19 mouse cellular contexts compared by ENCODE assay signal in the genomic region with DNA sequence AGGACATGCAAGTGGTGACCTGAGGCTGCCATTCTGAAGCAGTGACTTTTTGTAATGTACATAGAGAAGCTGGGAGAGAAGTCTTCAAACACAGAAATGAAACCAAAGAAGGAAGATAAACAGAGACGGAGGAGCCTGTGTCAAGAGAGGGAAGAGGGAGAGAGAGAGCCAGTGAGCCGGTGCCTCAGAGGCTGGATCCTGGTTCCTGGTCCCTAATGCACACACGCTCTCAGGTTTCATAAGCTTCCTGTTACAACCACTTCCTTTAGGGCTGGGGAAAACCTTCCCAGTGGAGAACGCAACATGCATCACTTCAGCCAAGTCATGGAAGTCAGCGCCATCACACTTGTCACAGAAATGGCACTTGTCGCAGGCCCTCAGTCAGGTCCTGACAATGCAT. TPM values are rescaled to one million over a fixed set of nuclear protein-coding genes. Genes with fewer than 3 reads are reported as not detected.
DNase-seq lines count a peak whose midpoint lies in the region; ATAC-seq and TF ChIP-seq lines count a peak whose summit lies in the region.
"Had no signal": no experiment of that assay in that cellular context is flagged by ENCODE, and none has a peak within 500 bp of the region (broad histone marks: within the 10 kb centered on the region; RNA-seq: fewer than 3 reads in every experiment).

No protein-coding gene starts in this region.

- ATAC-seq in lung, embryonic 16.5 days (ENCODE audit: low read depth): no peak
- ATAC-seq: hindbrain, postnatal 0 days had no signal

- WGBS in lung, embryonic 16.5 days: 33% methylated on average over 6 of the region's 6 CpGs
- 65% methylated on average over 6 of the region's 6 CpGs for WGBS in limb, embryonic 10.5 days
- 84% methylated on average over 6 of the region's 6 CpGs for WGBS in cerebellum, adult 2 months

- no peaks in the 10 kb centered on the region for H3K79me2 ChIP-seq in myocyte (ENCODE audit: control insufficient read depth, insufficient read depth)

- TF ChIP-seq CTCF in cerebellum, adult 2 months (IDR thresholded peaks at IDR 0.05; ENCODE audit: borderline replicate concordance, insufficient read depth, low read depth, low read length): no peak

- H3K4me2 ChIP-seq in lung, embryonic 16.5 days (ENCODE audit: low read depth, low read length): no peak overlapping the region
- H3K4me2 ChIP-seq in myocyte (ENCODE audit: low read depth): peak overlapping the region; percentile 24
- H3K4me2 ChIP-seq: embryonic facial prominence, embryonic 13.5 days; midbrain, embryonic 11.5 days had no signal

- peaks cover 15% of the 10 kb centered on the region for H3K4me1 ChIP-seq in lung, embryonic 16.5 days (replicated peaks; ENCODE audit: control insufficient read depth, insufficient read depth, low read length)
- H3K4me1 ChIP-seq in limb, embryonic 10.5 days: peaks cover 14% of the 10 kb centered on the region
- H3K4me1 ChIP-seq in cerebellum, adult 2 months (ENCODE audit: control insufficient read depth, insufficient read depth, low read length): no peaks in the 10 kb centered on the region

- H3K4me3 ChIP-seq in lung, embryonic 16.5 days (ENCODE audit: low read length): no peak overlapping the region
- no peak overlapping the region for H3K4me3 ChIP-seq in limb, embryonic 10.5 days
- H3K4me3 ChIP-seq in myocyte: no peak overlapping the region
- H3K4me3 ChIP-seq in cerebellum, adult 2 months (replicated peaks; ENCODE audit: insufficient read depth, low read depth, low read length): no peak overlapping the region
- H3K4me3 ChIP-seq: embryonic facial prominence, embryonic 13.5 days; forebrain, embryonic 10.5 days; layer of hippocampus, adult 2 months had no signal

- TF ChIP-seq POLR2A in myocyte (IDR thresholded peaks at IDR 0.05; ENCODE audit: insufficient read length, low read depth): no peak
- TF ChIP-seq POLR2A in cerebellum, adult 2 months (IDR thresholded peaks at IDR 0.05; ENCODE audit: borderline replicate concordance, insufficient read depth, low read length): no peak

- H3ac ChIP-seq in myocyte (ENCODE audit: control insufficient read depth, insufficient read length): no peak overlapping the region

- H3K27ac ChIP-seq in lung, embryonic 16.5 days (ENCODE audit: low read length): peak overlapping the region; percentile 40; the same call in 1 of the 2 replicates
- H3K27ac ChIP-seq in limb, embryonic 10.5 days: peak overlapping the region; percentile 64
- no peak overlapping the region for H3K27ac ChIP-seq in cerebellum, adult 2 months (ENCODE audit: insufficient read depth, low read length)
- H3K27ac ChIP-seq: embryonic facial prominence, embryonic 13.5 days; forebrain, embryonic 10.5 days; hindbrain, postnatal 0 days; layer of hippocampus, adult 2 months had no signal

- DNase-seq in embryo, embryonic 10 days (ENCODE audit: low spot score): peak; percentile 16
- no peak for DNase-seq in embryo, embryonic 9.5 days (ENCODE audit: extremely low spot score)
- no peak for DNase-seq in lung, postnatal 14 days
- DNase-seq in limb, embryonic 10.5 days (ENCODE audit: low spot score): no peak
- no peak for DNase-seq in adipocyte (ENCODE audit: low spot score)
- DNase-seq in cerebellum, adult 2 months: no peak
- DNase-seq: adrenal gland, postnatal 10 days; cerebellum, adult 9-10 months; heart, adult 18-20 months; kidney, adult 18-20 months; left cerebral cortex, postnatal 4 days had no signal

- H3K9ac ChIP-seq in lung, embryonic 16.5 days (ENCODE audit: low read length): no peak overlapping the region
- H3K9ac ChIP-seq: embryonic facial prominence, embryonic 13.5 days had no signal

- no peaks in the 10 kb centered on the region for H3K36me3 ChIP-seq in lung, embryonic 16.5 days (ENCODE audit: control insufficient read depth, insufficient read depth, low read length)
- no peaks in the 10 kb centered on the region for H3K36me3 ChIP-seq in limb, embryonic 10.5 days
- H3K36me3 ChIP-seq in myocyte (ENCODE audit: control insufficient read depth, insufficient read depth): no peaks in the 10 kb centered on the region
- H3K36me3 ChIP-seq: embryonic facial prominence, embryonic 13.5 days; forebrain, embryonic 10.5 days had no signal

- no peaks in the 10 kb centered on the region for H3K27me3 ChIP-seq in lung, embryonic 16.5 days (ENCODE audit: control insufficient read depth, insufficient read depth, low read depth, low read length)
- no peaks in the 10 kb centered on the region for H3K27me3 ChIP-seq in limb, embryonic 10.5 days (ENCODE audit: low read depth, poor library complexity, severe bottlenecking)
- no peaks in the 10 kb centered on the region for H3K27me3 ChIP-seq in myocyte (ENCODE audit: control insufficient read depth, insufficient read depth, insufficient read length)
- no peaks in the 10 kb centered on the region for H3K27me3 ChIP-seq in cerebellum, adult 2 months (ENCODE audit: control insufficient read depth, insufficient read depth, low read length)
- H3K27me3 ChIP-seq: CH12.LX; embryonic facial prominence, embryonic 13.5 days had no signal

- no peaks in the 10 kb centered on the region for H3K9me3 ChIP-seq in lung, embryonic 16.5 days (ENCODE audit: control insufficient read depth, low read length)
- H3K9me3 ChIP-seq in limb, embryonic 10.5 days (replicated peaks): no peaks in the 10 kb centered on the region
- H3K9me3 ChIP-seq: embryonic facial prominence, embryonic 13.5 days; forebrain, embryonic 10.5 days had no signal

TF ChIP-seq in myocyte, 11 proteins besides CTCF, POLR2A, EP300 and RAD21:
- TF ChIP-seq REST (IDR thresholded peaks at IDR 0.05; ENCODE audit: insufficient read depth, insufficient read length): no peak
- no peak for TF ChIP-seq USF1 (IDR thresholded peaks at IDR 0.05; ENCODE audit: low read depth)
- TF ChIP-seq SRF (IDR thresholded peaks at IDR 0.05; ENCODE audit: control insufficient read depth, insufficient read length, low read depth): no peak
- TF ChIP-seq TCF3 (IDR thresholded peaks at IDR 0.05; ENCODE audit: insufficient read length, low read depth): no peak
- TF ChIP-seq MYOG (IDR thresholded peaks at IDR 0.05; ENCODE audit: control insufficient read depth in 1 of 3, insufficient read depth in 1 of 3, insufficient read length in 2 of 3, low read depth in 2 of 3): no peak
- no peak for TF ChIP-seq TCF12 (IDR thresholded peaks at IDR 0.05; ENCODE audit: insufficient read depth, poor library complexity, severe bottlenecking)
- no peak for TF ChIP-seq MYOD1 (IDR thresholded peaks at IDR 0.05; ENCODE audit: control insufficient read depth in 1 of 3, insufficient read length in 2 of 3, low read depth in 2 of 3)
TF ChIP-seq in myocyte: peak in this region for 0.

RNA-seq across cellular contexts. Expression of a gene that starts 28.9 kb away (rescaled TPM):
- 1.6 and 2.2 TPM in 2 replicates for polyA plus RNA-seq in lung, embryonic 16.5 days (2015; fragmentation: Nextera tagmentation; extraction: Ambion mirVana)
- polyA plus RNA-seq in limb, embryonic 10.5 days (2016; fragmentation: Nextera tagmentation; extraction: Ambion mirVana): 0.95 and 1.1 TPM in 2 replicates
- polyA plus RNA-seq in myocyte (2012; fragmentation: generic; extraction: Trizol): 0.07 TPM
- polyA plus RNA-seq in cerebellum, adult 2 months (2012; rRNA removed): 0.49 and 0.65 TPM in 2 replicates
